Mouse (Mus musculus): ENCODE results near the gene Edf1. TPM values are rescaled to one million over a fixed set of nuclear protein-coding genes. Genes with fewer than 3 reads are reported as not detected.
A peak's percentile ranks its signal among the peaks of the same experiment; 100 is the strongest.

Edf1 gene
- polyA plus RNA-seq (2014; fragmentation: Nextera tagmentation; extraction: Ambion mirVana) = 318 and 356 TPM in 2 replicates

DNA sequence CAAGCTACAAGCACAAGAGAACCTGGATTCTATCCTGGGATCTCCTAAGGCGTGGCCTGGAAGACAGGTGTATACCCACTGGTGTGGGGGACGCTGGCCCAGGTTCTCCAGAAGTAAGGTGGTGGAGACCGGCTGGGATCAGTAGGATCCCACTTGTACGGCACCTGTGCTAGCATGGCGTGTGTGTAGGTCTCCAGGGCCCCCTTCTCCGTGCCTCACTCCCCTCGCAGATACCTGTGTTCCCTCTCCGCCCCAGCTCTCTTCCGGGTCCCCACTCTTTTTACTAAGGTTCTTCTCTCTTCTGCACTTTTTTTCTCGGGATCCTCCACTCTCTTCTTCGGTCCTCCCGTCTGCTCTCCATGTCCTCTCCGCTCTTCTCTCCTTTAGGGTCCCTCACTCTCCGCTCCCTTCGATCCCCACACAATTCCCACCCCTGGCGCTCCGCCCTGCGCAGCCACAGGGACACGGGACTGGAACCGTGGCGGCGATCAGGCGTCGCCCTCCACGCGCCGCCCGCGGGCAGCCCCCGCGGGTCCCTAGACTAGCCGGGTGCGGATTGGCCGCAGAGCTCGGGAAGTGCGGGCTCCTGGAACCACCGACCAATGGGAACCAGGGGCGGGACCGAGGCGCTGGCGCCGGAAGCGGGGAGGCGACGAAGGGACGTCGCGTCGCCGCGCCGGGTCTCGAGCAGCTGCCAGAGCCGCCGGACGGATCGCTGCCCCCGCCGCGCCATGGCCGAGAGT lies at the start of gene Edf1:
Gene Edf1, plus strand, starts transcription at position 627 of the 743 bp plus-strand sequence.
- H3K4me1 ChIP-seq (ENCODE audit: control insufficient read depth, insufficient read depth, low read length) = peaks cover 8% of the 10 kb centered on the region
- peaks cover 21% of the 10 kb centered on the region for H3K36me3 ChIP-seq (ENCODE audit: control insufficient read depth, insufficient read depth, low read length)
- under 1% methylated on average over 61 of the region's 61 CpGs for WGBS (ENCODE audit: insufficient replicate concordance)
- H3K4me2 ChIP-seq = peak within 1 kb of the TSS; percentile 84
- peak within 1 kb of the TSS; percentile 76 for H3K27ac ChIP-seq (ENCODE audit: low read depth, low read length)
- peak within 1 kb of the TSS; percentile 97 for H3K4me3 ChIP-seq (ENCODE audit: low read depth, low read length)
- H3K9ac ChIP-seq (ENCODE audit: low read depth, low read length) = peak within 1 kb of the TSS; percentile 93
- H3K9me3 ChIP-seq (replicated peaks; ENCODE audit: control insufficient read depth, low read length) = no peaks in the 10 kb centered on the region
- peak; percentile 96 for ATAC-seq (replicated peaks; ENCODE audit: insufficient number of reproducible peaks, low FRiP score, low TSS enrichment)
- H3K27me3 ChIP-seq (ENCODE audit: control insufficient read depth, insufficient read depth, low read length) = no peaks in the 10 kb centered on the region

DNA sequence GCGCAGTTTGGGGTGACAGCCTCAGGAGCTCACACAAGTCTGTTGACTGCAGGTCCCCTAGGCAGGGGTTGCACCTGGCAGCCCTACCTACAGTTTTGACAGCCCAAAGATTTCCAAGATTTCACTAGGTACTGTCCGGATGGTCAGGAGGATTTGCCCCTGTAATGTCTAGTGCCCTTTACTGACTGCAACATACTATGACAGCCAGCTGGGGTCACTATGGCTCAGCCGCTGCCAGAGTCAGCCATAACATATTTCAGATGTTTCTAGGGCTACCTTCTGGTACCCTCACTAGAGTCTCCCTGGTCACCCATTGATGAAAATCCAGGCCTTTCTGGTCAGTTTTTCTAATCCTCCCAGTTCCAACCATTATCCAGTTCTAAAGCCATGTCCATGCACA lies 47.7 kb upstream of the Edf1 start:
- no peaks in the 10 kb centered on the region for H3K4me1 ChIP-seq (ENCODE audit: control insufficient read depth, insufficient read depth, low read length)
- no peak overlapping the region for H3K4me3 ChIP-seq (ENCODE audit: low read depth, low read length)
- WGBS (ENCODE audit: insufficient replicate concordance) = 56% methylated on average over 3 of the region's 3 CpGs
- no peak overlapping the region for H3K27ac ChIP-seq (ENCODE audit: low read depth, low read length)
- no peak overlapping the region for H3K4me2 ChIP-seq
- 0 out of 2 replicates have a peak, but pooled peaks cover 4% of the 10 kb centered on the region for H3K36me3 ChIP-seq (ENCODE audit: control insufficient read depth, insufficient read depth, low read length)
- no peaks in the 10 kb centered on the region for H3K9me3 ChIP-seq (replicated peaks; ENCODE audit: control insufficient read depth, low read length)
- no peaks in the 10 kb centered on the region for H3K27me3 ChIP-seq (ENCODE audit: control insufficient read depth, insufficient read depth, low read length)
- ATAC-seq (replicated peaks; ENCODE audit: insufficient number of reproducible peaks, low FRiP score, low TSS enrichment) = no peak
- no peak overlapping the region for H3K9ac ChIP-seq (ENCODE audit: low read depth, low read length)

DNA sequence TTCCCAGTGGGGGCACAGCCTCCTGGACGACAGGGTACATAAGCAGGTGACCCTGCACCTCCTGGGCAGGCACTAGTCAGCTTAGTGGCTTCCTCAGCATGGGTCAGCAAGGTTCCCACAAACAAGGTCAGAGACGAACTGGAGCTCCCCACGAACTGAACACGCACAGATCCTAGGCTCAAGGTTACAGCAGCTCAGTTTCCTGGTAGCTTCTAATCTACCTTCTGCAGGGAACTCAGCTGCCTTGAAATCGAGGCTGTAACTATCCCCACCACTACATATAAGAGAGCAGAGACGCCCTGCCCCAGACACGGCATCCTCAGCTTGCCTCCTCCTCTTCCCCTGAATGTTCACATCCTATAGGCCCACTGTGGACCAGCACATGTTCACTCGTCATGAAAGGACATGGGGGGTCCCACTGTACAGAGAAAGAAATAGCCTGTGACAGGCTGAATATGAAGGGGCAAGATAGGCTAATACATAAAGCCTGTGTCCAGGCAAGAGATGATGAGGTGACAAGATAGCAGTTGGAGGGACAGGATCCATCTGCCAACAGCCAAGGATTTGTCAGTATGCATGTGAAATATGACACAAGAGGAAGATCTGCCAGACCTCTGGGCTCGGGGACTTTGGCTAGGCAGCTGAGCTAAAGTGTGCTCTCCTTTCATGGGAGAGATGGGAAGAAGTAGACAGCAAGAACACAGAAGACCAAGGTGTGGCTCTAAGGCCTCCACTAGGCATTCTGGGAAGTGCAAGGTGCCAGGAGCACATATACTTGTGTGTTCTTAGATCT lies 30.9 kb upstream of the Edf1 start:
- Histone ChIP-seq H3K27me3 (ENCODE audit: control insufficient read depth, insufficient read depth, low read length) (no peaks in the 10 kb centered on the region), H3K36me3 (ENCODE audit: control insufficient read depth, insufficient read depth, low read length) (peaks cover 52% of the 10 kb centered on the region), H3K4me1 (ENCODE audit: control insufficient read depth, insufficient read depth, low read length) (no peaks in the 10 kb centered on the region), H3K4me2 (no peak overlapping the region), H3K9ac (ENCODE audit: low read depth, low read length) (no peak overlapping the region), H3K9me3 (replicated peaks; ENCODE audit: control insufficient read depth, low read length) (no peaks in the 10 kb centered on the region), H3K4me3 (ENCODE audit: low read depth, low read length) (no peak overlapping the region), H3K27ac (ENCODE audit: low read depth, low read length) (no peak overlapping the region)
- no peak for ATAC-seq (replicated peaks; ENCODE audit: insufficient number of reproducible peaks, low FRiP score, low TSS enrichment)
- 87% methylated on average over 9 of the region's 9 CpGs for WGBS (ENCODE audit: insufficient replicate concordance)

DNA sequence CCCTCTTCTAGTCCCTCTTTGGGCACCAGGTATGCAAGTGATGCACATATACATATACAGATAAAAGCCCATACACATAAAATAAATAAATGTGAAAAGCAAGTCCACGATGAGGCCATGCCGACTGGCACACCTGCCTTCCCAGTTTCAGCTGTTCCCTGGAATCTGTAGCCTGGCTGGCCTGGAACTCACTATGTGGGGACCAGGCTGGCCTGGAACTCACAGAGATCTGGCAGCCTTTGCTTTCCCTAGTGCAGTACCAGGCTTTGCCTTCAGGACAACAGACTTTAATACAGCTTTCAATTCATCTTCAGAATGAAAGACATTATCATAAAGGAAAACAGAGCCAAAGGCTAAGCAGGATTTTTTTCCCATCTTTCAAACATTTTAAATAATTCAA lies 23.9 kb upstream of the Edf1 start:
- no peak overlapping the region for H3K9ac ChIP-seq (ENCODE audit: low read depth, low read length)
- H3K4me3 ChIP-seq (ENCODE audit: low read depth, low read length) = no peak overlapping the region
- WGBS (ENCODE audit: insufficient replicate concordance) = 91% methylated on average over 2 of the region's 2 CpGs
- peaks cover 19% of the 10 kb centered on the region for H3K36me3 ChIP-seq (ENCODE audit: control insufficient read depth, insufficient read depth, low read length)
- no peaks in the 10 kb centered on the region for H3K9me3 ChIP-seq (replicated peaks; ENCODE audit: control insufficient read depth, low read length)
- no peak overlapping the region for H3K27ac ChIP-seq (ENCODE audit: low read depth, low read length)
- ATAC-seq (replicated peaks; ENCODE audit: insufficient number of reproducible peaks, low FRiP score, low TSS enrichment) = no peak
- no peaks in the 10 kb centered on the region; the same call in 1 of the 2 replicates for H3K4me1 ChIP-seq (ENCODE audit: control insufficient read depth, insufficient read depth, low read length)
- no peak overlapping the region for H3K4me2 ChIP-seq
- no peaks in the 10 kb centered on the region for H3K27me3 ChIP-seq (ENCODE audit: control insufficient read depth, insufficient read depth, low read length)

DNA sequence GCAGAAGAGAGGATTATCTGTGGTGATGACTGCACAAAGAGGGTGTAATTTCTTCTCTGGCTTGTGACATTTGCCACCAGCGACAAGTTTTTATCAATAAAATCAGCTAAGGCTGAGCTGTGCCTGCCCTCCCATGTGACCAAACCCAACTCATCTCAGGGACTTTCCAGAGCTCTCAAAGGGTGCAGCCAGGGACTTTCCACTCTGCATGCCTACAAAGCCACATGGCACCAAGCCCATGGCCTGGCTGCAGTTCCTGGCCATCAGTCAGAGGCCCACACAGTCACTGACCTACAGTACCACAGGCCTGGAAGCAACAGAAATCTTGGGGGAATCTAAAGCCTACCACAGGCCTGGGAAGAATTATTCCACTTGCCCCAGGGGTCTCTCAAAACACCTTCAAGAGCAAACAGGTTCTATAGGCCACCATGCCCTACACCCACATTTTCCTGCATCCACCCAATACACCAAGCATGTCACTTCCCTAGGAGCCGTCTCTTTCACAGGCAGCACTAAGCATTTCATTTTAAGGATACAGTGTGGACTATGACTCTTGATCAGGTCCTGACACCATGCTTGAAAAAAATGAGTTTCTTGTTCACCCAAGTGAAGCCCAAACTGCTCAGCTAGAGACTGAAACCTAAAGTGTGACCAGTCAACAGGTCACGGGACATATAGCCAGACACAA lies 23.3 kb upstream of the Edf1 start:
- Histone ChIP-seq H3K36me3 (ENCODE audit: control insufficient read depth, insufficient read depth, low read length) (peaks cover 18% of the 10 kb centered on the region), H3K27me3 (ENCODE audit: control insufficient read depth, insufficient read depth, low read length) (no peaks in the 10 kb centered on the region), H3K4me2 (no peak overlapping the region), H3K9ac (ENCODE audit: low read depth, low read length) (no peak overlapping the region), H3K9me3 (replicated peaks; ENCODE audit: control insufficient read depth, low read length) (no peaks in the 10 kb centered on the region), H3K4me3 (ENCODE audit: low read depth, low read length) (no peak overlapping the region), H3K4me1 (ENCODE audit: control insufficient read depth, insufficient read depth, low read length) (no peaks in the 10 kb centered on the region; the same call in 1 of the 2 replicates), H3K27ac (ENCODE audit: low read depth, low read length) (no peak overlapping the region)
- WGBS (ENCODE audit: insufficient replicate concordance) = 84% methylated on average over 3 of the region's 3 CpGs
- no peak for ATAC-seq (replicated peaks; ENCODE audit: insufficient number of reproducible peaks, low FRiP score, low TSS enrichment)

DNA sequence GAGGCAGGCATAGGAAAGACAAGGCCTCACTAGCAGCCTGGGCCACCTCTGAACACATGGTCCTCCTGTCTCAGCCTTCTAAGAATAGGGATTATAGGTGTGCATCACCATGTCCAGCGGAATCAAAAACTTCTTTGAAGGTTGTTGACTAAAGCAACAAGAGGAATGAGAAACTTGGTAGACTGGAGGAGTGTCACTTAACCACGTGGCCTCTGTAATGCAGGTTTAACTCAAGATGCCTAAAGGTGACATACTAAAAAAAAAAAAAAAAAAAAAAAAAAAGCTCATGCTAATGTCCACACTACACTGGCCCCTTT lies 22.8 kb upstream of the Edf1 start:
- Histone ChIP-seq H3K27me3 (ENCODE audit: control insufficient read depth, insufficient read depth, low read length) (no peaks in the 10 kb centered on the region), H3K36me3 (ENCODE audit: control insufficient read depth, insufficient read depth, low read length) (peaks cover 16% of the 10 kb centered on the region), H3K4me1 (ENCODE audit: control insufficient read depth, insufficient read depth, low read length) (no peaks in the 10 kb centered on the region; the same call in 1 of the 2 replicates), H3K27ac (ENCODE audit: low read depth, low read length) (no peak overlapping the region), H3K9me3 (replicated peaks; ENCODE audit: control insufficient read depth, low read length) (no peaks in the 10 kb centered on the region), H3K4me3 (ENCODE audit: low read depth, low read length) (no peak overlapping the region), H3K4me2 (no peak overlapping the region), H3K9ac (ENCODE audit: low read depth, low read length) (no peak overlapping the region)
- WGBS (ENCODE audit: insufficient replicate concordance) = 90% methylated on average over 2 of the region's 2 CpGs
- ATAC-seq (replicated peaks; ENCODE audit: insufficient number of reproducible peaks, low FRiP score, low TSS enrichment) = no peak

DNA sequence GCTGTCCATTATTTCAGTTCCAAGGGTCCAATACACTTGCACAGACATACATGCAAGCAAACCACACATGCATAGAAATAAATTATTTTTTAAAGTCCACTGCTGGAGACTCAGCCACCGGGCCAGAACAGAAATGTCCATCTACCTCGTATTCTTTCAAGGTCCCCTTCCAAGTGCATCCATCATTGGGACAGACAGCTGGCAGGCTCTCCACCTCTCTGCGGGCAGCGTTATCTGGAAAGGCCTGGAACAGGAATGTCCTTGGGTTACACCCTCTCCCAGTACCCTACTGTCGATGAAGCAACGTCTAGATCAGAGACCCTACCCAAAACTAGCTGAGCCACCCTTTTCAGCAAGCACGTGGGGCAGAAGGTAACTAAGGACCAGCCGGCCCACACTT lies 21.1 kb upstream of the Edf1 start:
- no peaks in the 10 kb centered on the region for H3K27me3 ChIP-seq (ENCODE audit: control insufficient read depth, insufficient read depth, low read length)
- no peak overlapping the region for H3K9ac ChIP-seq (ENCODE audit: low read depth, low read length)
- H3K27ac ChIP-seq (ENCODE audit: low read depth, low read length) = no peak overlapping the region
- H3K4me2 ChIP-seq = no peak overlapping the region
- H3K36me3 ChIP-seq (ENCODE audit: control insufficient read depth, insufficient read depth, low read length) = peaks cover 11% of the 10 kb centered on the region
- ATAC-seq (replicated peaks; ENCODE audit: insufficient number of reproducible peaks, low FRiP score, low TSS enrichment) = no peak
- 70% methylated on average over 8 of the region's 8 CpGs for WGBS (ENCODE audit: insufficient replicate concordance)
- H3K9me3 ChIP-seq (replicated peaks; ENCODE audit: control insufficient read depth, low read length) = no peaks in the 10 kb centered on the region
- no peak overlapping the region for H3K4me3 ChIP-seq (ENCODE audit: low read depth, low read length)
- H3K4me1 ChIP-seq (ENCODE audit: control insufficient read depth, insufficient read depth, low read length) = no peaks in the 10 kb centered on the region; the same call in 1 of the 2 replicates

DNA sequence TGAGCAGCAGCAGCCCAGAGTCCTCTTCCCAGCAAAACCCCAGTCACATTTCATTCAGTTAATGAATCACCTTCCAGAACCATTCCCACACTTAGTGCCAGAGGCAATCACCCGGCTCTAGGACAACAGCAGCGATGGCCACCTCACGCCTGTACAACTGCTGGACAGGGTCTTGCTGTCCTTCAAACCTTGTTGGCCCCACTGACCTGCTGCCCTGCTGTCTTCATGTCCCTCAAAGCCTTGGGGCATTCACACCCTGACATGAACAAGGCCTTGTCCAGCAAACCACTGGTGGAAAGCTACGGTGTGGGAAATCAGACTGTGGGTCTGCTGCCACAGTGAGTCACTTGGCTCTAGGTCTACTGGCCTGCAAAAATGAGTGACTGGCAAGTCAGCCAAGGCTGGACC lies 17.1 kb upstream of the Edf1 start:
- Histone ChIP-seq H3K27me3 (ENCODE audit: control insufficient read depth, insufficient read depth, low read length) (no peaks in the 10 kb centered on the region), H3K27ac (ENCODE audit: low read depth, low read length) (no peak overlapping the region), H3K36me3 (ENCODE audit: control insufficient read depth, insufficient read depth, low read length) (peaks cover 8% of the 10 kb centered on the region), H3K4me1 (ENCODE audit: control insufficient read depth, insufficient read depth, low read length) (no peaks in the 10 kb centered on the region; the same call in 1 of the 2 replicates), H3K9ac (ENCODE audit: low read depth, low read length) (no peak overlapping the region), H3K4me2 (no peak overlapping the region), H3K4me3 (ENCODE audit: low read depth, low read length) (no peak overlapping the region), H3K9me3 (replicated peaks; ENCODE audit: control insufficient read depth, low read length) (no peaks in the 10 kb centered on the region)
- WGBS (ENCODE audit: insufficient replicate concordance) = 89% methylated on average over 4 of the region's 4 CpGs
- ATAC-seq (replicated peaks; ENCODE audit: insufficient number of reproducible peaks, low FRiP score, low TSS enrichment) = no peak

Data from heart, embryonic 11.5 days (tissue).